Mouse (Mus musculus) hindbrain, postnatal 0 days (tissue): Measurements from ENCODE around the gene 1110008L16Rik. TPM values are rescaled to one million over a fixed set of nuclear protein-coding genes. Genes with fewer than 3 reads are reported as not detected.
"Not testable (repeated sequence)": the region's sequence is repeated elsewhere in the genome, so short reads cannot be mapped to it uniquely, and the experiment has no call there.

Experiments
- ATAC-seq: fragments of 200-750 bp; cut with Nextera tagmentation; 2 replicates; pipeline ENCODE4 v1.8.0; 2017; ENCODE audit warnings: mild to moderate bottlenecking, moderate TSS enrichment, moderate library complexity
- DNase-seq: peaks from one replicate; pipeline ENCODE4 v3.0.0-alpha.2; 2015; ENCODE audit warnings: low spot score
- H3K27ac ChIP-seq: fragments of 300-500 bp; sonication (generic); 2 replicates; pipeline ENCODE4 v1.5.1; 2014; ENCODE audit warnings: mild to moderate bottlenecking
- H3K27me3 ChIP-seq: fragments of 300-500 bp; sonication (generic); 2 replicates; pipeline ENCODE4 v1.6.1; 2014; ENCODE audit warnings: low read length, mixed read lengths; ENCODE audit not compliant: insufficient read depth
- H3K36me3 ChIP-seq: fragments of 300-500 bp; sonication (generic); 2 replicates; pipeline ENCODE4 v1.6.1; 2014; ENCODE audit warnings: low read length, mixed read lengths; ENCODE audit not compliant: insufficient read depth
- H3K4me1 ChIP-seq: fragments of 300-500 bp; sonication (generic); 2 replicates; pipeline ENCODE4 v1.6.1; 2014; ENCODE audit warnings: antibody characterized with exemption, low read length, mixed read lengths; ENCODE audit not compliant: insufficient read depth
- H3K4me2 ChIP-seq: fragments of 300-500 bp; sonication (generic); 2 replicates; pipeline ENCODE4 v1.6.1; 2014; ENCODE audit warnings: low read depth, mild to moderate bottlenecking, low read length, moderate library complexity, mixed read lengths
- H3K4me3 ChIP-seq: fragments of 300-500 bp; sonication (generic); 2 replicates; pipeline ENCODE4 v1.5.1; 2014; ENCODE audit warnings: low read length
- H3K9ac ChIP-seq: fragments of 300-500 bp; sonication (generic); replicated peaks from 2 replicates; pipeline ENCODE4 v1.6.1; 2014; ENCODE audit warnings: mild to moderate bottlenecking, low read length, moderate library complexity, mixed read lengths
- H3K9me3 ChIP-seq: fragments of 300-500 bp; sonication (generic); 2 replicates; pipeline ENCODE4 v1.6.1; 2016; ENCODE audit warnings: low read length, mixed read lengths
- CTCF ChIP-seq: IDR thresholded peaks from 2 replicates; pipeline ENCODE4 v1.5.1; 2016; ENCODE audit warnings: antibody characterized with exemption, control low read depth, low read depth
- WGBS: fragments of 180-500 bp; shearing (Covaris S2); extraction: QIAGEN DNeasy Blood & Tissue Kit; methylation state at CpG from one replicate; pipeline ENCODE4 v1.1.7; 2014; 5-methylcytosine and 5-hydroxymethylcytosine counted together
- polyA plus RNA-seq: library from polyadenylated mRNA; unstranded; fragments of >200 nt; fragmentation: Nextera tagmentation; extraction: Ambion mirVana; gene quantifications from 2 replicates; pipeline ENCODE4 v1.2.1, GENCODE M21; 2015
- total RNA-seq: library from RNA; depleted of rRNA; stranded (reverse); fragments of >200 nt; gene quantifications from 2 replicates; pipeline ENCODE4 v1.2.3, GENCODE M21; 2014

Gene 1110008L16Rik
- total and polyA plus RNA-seq, 2 experiments from 2014 or later, result 7.6 to 9.8 TPM

- DNase-seq, result no peak
- no peak for ATAC-seq
- H3K9ac ChIP-seq, result no peak overlapping the region
- no peak overlapping the region for H3K4me2 ChIP-seq
- H3K4me1 ChIP-seq, result no peaks in the 10 kb centered on the region
- WGBS, result 94% methylated on average over 7 of the region's 7 CpGs
- no peaks in the 10 kb centered on the region for H3K9me3 ChIP-seq
- TF ChIP-seq CTCF, result no peak
- H3K27me3 ChIP-seq, result no peaks in the 10 kb centered on the region
- H3K36me3 ChIP-seq, result no peaks in the 10 kb centered on the region
- H3K4me3 ChIP-seq, result no peak overlapping the region
- no peak overlapping the region for H3K27ac ChIP-seq
Measured at GRCm38 (mm10) chr12:55333662-55334061, 34.3 kb downstream of the 1110008L16Rik start.

GRCm38 (mm10) chr12:55338490-55338889 is 39.1 kb downstream of the 1110008L16Rik start:
- 85% methylated on average over 1 of the region's 2 CpGs for WGBS

GRCm38 (mm10) chr12:55343045-55343444 is 43.7 kb downstream of the 1110008L16Rik start:
- not testable (repeated sequence) for H3K27me3 ChIP-seq, H3K4me1 ChIP-seq, DNase-seq, H3K27ac ChIP-seq, H3K36me3 ChIP-seq, H3K4me3 ChIP-seq, ATAC-seq, H3K9me3 ChIP-seq, H3K4me2 ChIP-seq, H3K9ac ChIP-seq
- WGBS, result 71% methylated on average over 1 of the region's 1 CpGs

More at GRCm38 (mm10) chr12:55338490-55338889, 39.1 kb downstream of the 1110008L16Rik start:
- H3K4me1 ChIP-seq, H3K4me3 ChIP-seq, H3K36me3 ChIP-seq, H3K4me2 ChIP-seq, H3K27ac ChIP-seq, H3K9ac ChIP-seq, H3K9me3 ChIP-seq, ATAC-seq, H3K27me3 ChIP-seq, DNase-seq: not testable (repeated sequence)

GRCm38 (mm10) chr12:55343998-55344397 is 44.6 kb downstream of the 1110008L16Rik start:
- TF ChIP-seq CTCF, result no peak
- H3K27ac ChIP-seq, result peak overlapping the region; percentile 21; the same call in 1 of the 2 replicates
- H3K4me1 ChIP-seq, result no peaks in the 10 kb centered on the region
- H3K27me3 ChIP-seq, result no peaks in the 10 kb centered on the region
- DNase-seq, result no peak
- H3K9ac ChIP-seq, result no peak overlapping the region
- WGBS, result 69% methylated on average over 11 of the region's 11 CpGs
- no peak overlapping the region for H3K4me2 ChIP-seq
- no peaks in the 10 kb centered on the region for H3K36me3 ChIP-seq
- 0 out of 2 replicates have a peak, but pooled peaks have one; percentile 53 for ATAC-seq
- H3K9me3 ChIP-seq, result no peaks in the 10 kb centered on the region
- H3K4me3 ChIP-seq, result no peak overlapping the region

- Histone ChIP-seq H3K9me3 (no peaks in the 10 kb centered on the region), H3K27ac (peak overlapping the region; percentile 41; the same call in 1 of the 2 replicates), H3K4me3 (no peak overlapping the region), H3K9ac (no peak overlapping the region), H3K36me3 (no peaks in the 10 kb centered on the region), H3K4me1 (no peaks in the 10 kb centered on the region), H3K27me3 (no peaks in the 10 kb centered on the region), H3K4me2 (no peak overlapping the region)
- 73% methylated on average over 13 of the region's 13 CpGs for WGBS
- no peak for TF ChIP-seq CTCF
- peak; percentile 29 for DNase-seq
- ATAC-seq, result no peak
Measured at GRCm38 (mm10) chr12:55344583-55344982, 45.2 kb downstream of the 1110008L16Rik start.

- Histone ChIP-seq H3K27me3 (no peaks in the 10 kb centered on the region), H3K9ac (no peak overlapping the region), H3K4me2 (no peak overlapping the region), H3K9me3 (no peaks in the 10 kb centered on the region), H3K4me1 (no peaks in the 10 kb centered on the region), H3K36me3 (no peaks in the 10 kb centered on the region), H3K4me3 (no peak overlapping the region), H3K27ac (no peak overlapping the region)
- no peak for DNase-seq
- no peak for TF ChIP-seq CTCF
- ATAC-seq, result no peak
- 76% methylated on average over 6 of the region's 6 CpGs for WGBS
Measured at GRCm38 (mm10) chr12:55353423-55353822, 54.0 kb downstream of the 1110008L16Rik start.

GRCm38 (mm10) chr12:55354904-55355303 is 55.5 kb downstream of the 1110008L16Rik start:
- peak; percentile 67; the same call in 1 of the 2 replicates for ATAC-seq
- Histone ChIP-seq H3K4me1 (no peaks in the 10 kb centered on the region), H3K36me3 (no peaks in the 10 kb centered on the region), H3K9ac (no peak overlapping the region), H3K27ac (no peak overlapping the region), H3K9me3 (no peaks in the 10 kb centered on the region), H3K4me2 (no peak overlapping the region), H3K4me3 (no peak overlapping the region), H3K27me3 (no peaks in the 10 kb centered on the region)
- peak; percentile 63 for TF ChIP-seq CTCF
- DNase-seq, result peak; percentile 66
- 41% methylated on average over 4 of the region's 4 CpGs for WGBS
